Mouse (Mus musculus): ENCODE results near the gene Btg4. TPM values are rescaled to one million over a fixed set of nuclear protein-coding genes. Genes with fewer than 3 reads are reported as not detected.

Gene Btg4
- total RNA-seq (2012; rRNA removed): not detected in 2 replicates

GRCm38 (mm10) chr9:51060601-51061000, at the start of gene Btg4:
Gene Btg4 (plus strand): TSS chr9:51060901.
- H3K27ac ChIP-seq (ENCODE audit: insufficient read depth, low read depth, low read length, poor library complexity, severe bottlenecking): no peak within 1 kb of the TSS

GRCm38 (mm10) chr9:51013644-51014043, 47.1 kb upstream of the Btg4 start:
- no peaks in the 10 kb centered on the region for H3K36me3 ChIP-seq (ENCODE audit: control insufficient read depth, insufficient read depth, low read length, poor library complexity, severe bottlenecking)
- no peaks in the 10 kb centered on the region for H3K9me3 ChIP-seq (ENCODE audit: control insufficient read depth, insufficient read depth, low read depth, low read length)
- H3K27ac ChIP-seq (ENCODE audit: insufficient read depth, low read depth, low read length, poor library complexity, severe bottlenecking): no peak overlapping the region
- DNase-seq (ENCODE audit: low read depth, low spot score): no peak
- in situ Hi-C loops (cut with MboI; ENCODE audit: low sequenced_read_pairs in 2 of 2, unreplicated experiment in 2 of 2): no loop called here
- H3K4me3 ChIP-seq (ENCODE audit: insufficient read depth in 1 of 2, low read depth in 1 of 2, low read length in 2 of 2, poor library complexity in 1 of 2, severe bottlenecking in 1 of 2): no peak overlapping the region
- no peaks in the 10 kb centered on the region for H3K4me1 ChIP-seq (ENCODE audit: control insufficient read depth in 2 of 2, insufficient read depth in 2 of 2, low read length in 2 of 2, poor library complexity in 1 of 2)
- H3K9ac ChIP-seq (ENCODE audit: insufficient read depth, low read depth, low read length, poor library complexity, severe bottlenecking): no peak overlapping the region
- TF ChIP-seq HCFC1 (IDR thresholded peaks at IDR 0.05; ENCODE audit: borderline replicate concordance, insufficient read depth, low read length): no peak
- no peak for TF ChIP-seq MAFK (IDR thresholded peaks at IDR 0.05; ENCODE audit: insufficient read depth, low read depth, low read length)
- TF ChIP-seq ZC3H11A (IDR thresholded peaks at IDR 0.05; ENCODE audit: borderline replicate concordance, low read depth, low read length): no peak
- TF ChIP-seq ZNF384 (IDR thresholded peaks at IDR 0.05; ENCODE audit: low read depth, low read length): no peak
- no peak for TF ChIP-seq CHD2 (IDR thresholded peaks at IDR 0.05; ENCODE audit: low read depth, low read length)

More at GRCm38 (mm10) chr9:51060601-51061000, at the start of gene Btg4:
- no peak within 1 kb of the TSS for H3K4me3 ChIP-seq (ENCODE audit: insufficient read depth in 1 of 2, low read depth in 1 of 2, low read length in 2 of 2, poor library complexity in 1 of 2, severe bottlenecking in 1 of 2)
- no peaks in the 10 kb centered on the region for H3K36me3 ChIP-seq (ENCODE audit: control insufficient read depth, insufficient read depth, low read length, poor library complexity, severe bottlenecking)
- H3K9ac ChIP-seq (ENCODE audit: insufficient read depth, low read depth, low read length, poor library complexity, severe bottlenecking): no peak within 1 kb of the TSS
- in situ Hi-C loops (cut with MboI; ENCODE audit: low sequenced_read_pairs in 2 of 2, unreplicated experiment in 2 of 2): no loop called here
- H3K9me3 ChIP-seq (ENCODE audit: control insufficient read depth, insufficient read depth, low read depth, low read length): no peaks in the 10 kb centered on the region
- TF ChIP-seq MAFK (IDR thresholded peaks at IDR 0.05; ENCODE audit: insufficient read depth, low read depth, low read length): no peak
- TF ChIP-seq HCFC1 (IDR thresholded peaks at IDR 0.05; ENCODE audit: borderline replicate concordance, insufficient read depth, low read length): no peak
- TF ChIP-seq ZC3H11A (IDR thresholded peaks at IDR 0.05; ENCODE audit: borderline replicate concordance, low read depth, low read length): no peak
- TF ChIP-seq ZNF384 (IDR thresholded peaks at IDR 0.05; ENCODE audit: low read depth, low read length): no peak
- no peak for DNase-seq (ENCODE audit: low read depth, low spot score)
- H3K4me1 ChIP-seq (ENCODE audit: control insufficient read depth in 2 of 2, insufficient read depth in 2 of 2, low read length in 2 of 2, poor library complexity in 1 of 2): no peaks in the 10 kb centered on the region

DNA sequence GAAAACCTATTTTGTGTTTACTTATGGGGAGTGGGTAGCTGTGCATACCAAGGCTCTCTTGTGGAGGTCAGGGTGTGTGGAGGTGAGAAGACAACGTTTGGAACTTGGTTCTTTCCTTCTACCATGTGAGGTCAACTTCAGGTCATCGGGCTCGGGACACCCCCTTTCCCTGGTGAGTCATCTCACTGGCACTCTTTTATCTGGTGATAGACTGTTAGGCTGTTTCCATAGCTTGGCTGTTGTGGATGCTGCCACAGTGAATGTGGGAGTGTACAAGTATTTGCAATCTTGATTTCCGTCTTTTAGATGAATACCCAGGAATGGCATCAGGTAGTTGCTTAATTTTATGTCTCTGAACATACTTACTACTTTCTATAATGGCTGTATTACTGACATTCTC, 45.0 kb upstream of the Btg4 start:
- in situ Hi-C loops (cut with MboI; ENCODE audit: low sequenced_read_pairs in 2 of 2, unreplicated experiment in 2 of 2): no loop called here
- Histone ChIP-seq H3K36me3 (ENCODE audit: control insufficient read depth, insufficient read depth, low read length, poor library complexity, severe bottlenecking) (no peaks in the 10 kb centered on the region), H3K9me3 (ENCODE audit: control insufficient read depth, insufficient read depth, low read depth, low read length) (no peaks in the 10 kb centered on the region), H3K4me1 (ENCODE audit: control insufficient read depth in 2 of 2, insufficient read depth in 2 of 2, low read length in 2 of 2, poor library complexity in 1 of 2) (no peaks in the 10 kb centered on the region), H3K4me3 (ENCODE audit: insufficient read depth in 1 of 2, low read depth in 1 of 2, low read length in 2 of 2, poor library complexity in 1 of 2, severe bottlenecking in 1 of 2) (no peak overlapping the region), H3K27ac (ENCODE audit: insufficient read depth, low read depth, low read length, poor library complexity, severe bottlenecking) (no peak overlapping the region), H3K9ac (ENCODE audit: insufficient read depth, low read depth, low read length, poor library complexity, severe bottlenecking) (no peak overlapping the region)
- no peak for TF ChIP-seq ZNF384 (IDR thresholded peaks at IDR 0.05; ENCODE audit: low read depth, low read length)
- TF ChIP-seq ZC3H11A (IDR thresholded peaks at IDR 0.05; ENCODE audit: borderline replicate concordance, low read depth, low read length): no peak
- no peak for TF ChIP-seq HCFC1 (IDR thresholded peaks at IDR 0.05; ENCODE audit: borderline replicate concordance, insufficient read depth, low read length)
- TF ChIP-seq MAFK (IDR thresholded peaks at IDR 0.05; ENCODE audit: insufficient read depth, low read depth, low read length): no peak
- no peak for DNase-seq (ENCODE audit: low read depth, low spot score)

DNA sequence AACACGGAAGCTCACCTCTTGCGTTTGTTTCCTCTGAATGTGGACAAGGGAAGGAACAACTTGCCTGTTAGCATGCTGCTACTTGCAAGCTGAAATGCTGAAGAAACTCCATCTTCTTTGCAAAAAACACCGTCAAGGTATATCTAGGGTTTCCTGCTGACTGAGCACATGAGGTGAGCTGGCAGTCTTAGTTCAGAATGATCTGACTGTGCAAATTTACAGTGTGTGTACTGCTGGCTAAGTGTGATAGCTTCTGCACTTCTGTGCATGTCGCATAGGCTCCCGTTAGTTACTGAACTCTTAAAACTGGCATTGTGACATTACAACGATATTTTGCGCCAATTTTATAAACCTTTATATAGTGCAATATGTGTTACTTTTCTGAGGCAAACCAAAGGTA, 41.0 kb upstream of the Btg4 start:
- in situ Hi-C loops (cut with MboI; ENCODE audit: low sequenced_read_pairs in 2 of 2, unreplicated experiment in 2 of 2): no loop called here
- DNase-seq (ENCODE audit: low read depth, low spot score): no peak
- no peak overlapping the region for H3K4me3 ChIP-seq (ENCODE audit: insufficient read depth in 1 of 2, low read depth in 1 of 2, low read length in 2 of 2, poor library complexity in 1 of 2, severe bottlenecking in 1 of 2)

GRCm38 (mm10) chr9:51020351-51020750, 40.4 kb upstream of the Btg4 start:
- Histone ChIP-seq H3K4me1 (ENCODE audit: control insufficient read depth in 2 of 2, insufficient read depth in 2 of 2, low read length in 2 of 2, poor library complexity in 1 of 2) (no peaks in the 10 kb centered on the region), H3K36me3 (ENCODE audit: control insufficient read depth, insufficient read depth, low read length, poor library complexity, severe bottlenecking) (no peaks in the 10 kb centered on the region), H3K27ac (ENCODE audit: insufficient read depth, low read depth, low read length, poor library complexity, severe bottlenecking) (no peak overlapping the region), H3K9me3 (ENCODE audit: control insufficient read depth, insufficient read depth, low read depth, low read length) (no peaks in the 10 kb centered on the region), H3K9ac (ENCODE audit: insufficient read depth, low read depth, low read length, poor library complexity, severe bottlenecking) (no peak overlapping the region), H3K4me3 (ENCODE audit: insufficient read depth in 1 of 2, low read depth in 1 of 2, low read length in 2 of 2, poor library complexity in 1 of 2, severe bottlenecking in 1 of 2) (no peak overlapping the region)
- DNase-seq (ENCODE audit: low read depth, low spot score): no peak
- no peak for TF ChIP-seq MAFK (IDR thresholded peaks at IDR 0.05; ENCODE audit: insufficient read depth, low read depth, low read length)
- TF ChIP-seq ZC3H11A (IDR thresholded peaks at IDR 0.05; ENCODE audit: borderline replicate concordance, low read depth, low read length): no peak
- in situ Hi-C loops (cut with MboI; ENCODE audit: low sequenced_read_pairs in 2 of 2, unreplicated experiment in 2 of 2): no loop called here

More for the DNA sequence above, 41.0 kb upstream of the Btg4 start:
- Histone ChIP-seq H3K36me3 (ENCODE audit: control insufficient read depth, insufficient read depth, low read length, poor library complexity, severe bottlenecking) (no peaks in the 10 kb centered on the region), H3K9me3 (ENCODE audit: control insufficient read depth, insufficient read depth, low read depth, low read length) (no peaks in the 10 kb centered on the region), H3K27ac (ENCODE audit: insufficient read depth, low read depth, low read length, poor library complexity, severe bottlenecking) (no peak overlapping the region), H3K9ac (ENCODE audit: insufficient read depth, low read depth, low read length, poor library complexity, severe bottlenecking) (no peak overlapping the region), H3K4me1 (ENCODE audit: control insufficient read depth in 2 of 2, insufficient read depth in 2 of 2, low read length in 2 of 2, poor library complexity in 1 of 2) (no peaks in the 10 kb centered on the region)
- TF ChIP-seq CHD2 (IDR thresholded peaks at IDR 0.05; ENCODE audit: low read depth, low read length) (no peak), HCFC1 (IDR thresholded peaks at IDR 0.05; ENCODE audit: borderline replicate concordance, insufficient read depth, low read length) (no peak), ZC3H11A (IDR thresholded peaks at IDR 0.05; ENCODE audit: borderline replicate concordance, low read depth, low read length) (no peak), MAFK (IDR thresholded peaks at IDR 0.05; ENCODE audit: insufficient read depth, low read depth, low read length) (no peak), ZNF384 (IDR thresholded peaks at IDR 0.05; ENCODE audit: low read depth, low read length) (no peak)
